Mouse (Mus musculus): ENCODE results near the gene Pcsk5. TPM values are rescaled to one million over a fixed set of nuclear protein-coding genes. Genes with fewer than 3 reads are reported as not detected.

Pcsk5 gene
- total and polyA plus RNA-seq, 3 experiments = not detected

DNA sequence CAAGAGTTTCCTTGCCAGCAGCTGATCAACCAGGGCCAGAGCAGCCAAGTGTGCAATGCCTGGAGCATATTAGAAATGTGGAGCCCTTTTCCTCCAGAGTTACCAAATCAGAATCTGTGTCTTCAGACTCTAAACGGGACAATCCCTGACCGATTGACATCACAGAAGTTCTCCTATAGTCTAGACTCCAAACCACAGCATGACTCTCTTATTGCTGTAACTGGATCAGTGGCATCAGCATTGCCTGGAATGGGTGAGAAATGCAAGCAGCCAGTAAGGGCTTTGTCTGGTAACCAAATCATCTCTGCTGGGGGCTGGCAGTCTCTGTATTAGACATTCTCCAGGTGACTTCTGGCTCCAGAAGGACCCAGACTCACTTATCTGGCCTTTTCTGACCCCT is 37.0 kb upstream of the Pcsk5 start:
- Histone ChIP-seq H3K36me3 (replicated peaks in 1 of 2; ENCODE audit: control insufficient read depth in 1 of 2, insufficient read depth in 1 of 2, low read length in 1 of 2) (no peaks in the 10 kb centered on the region), H3K9ac (ENCODE audit: insufficient read depth, low read depth) (no peak overlapping the region), H3K4me1 (ENCODE audit: control insufficient read depth in 1 of 2, insufficient read depth in 2 of 2) (no peaks in the 10 kb centered on the region), H3K4me3 (replicated peaks in 1 of 3; ENCODE audit: low read depth in 2 of 3, low read length in 2 of 3, poor library complexity in 1 of 3) (no peak overlapping the region), H3K27ac (ENCODE audit: insufficient read depth, low read depth) (no peak overlapping the region), H3K9me3 (replicated peaks; ENCODE audit: low read length) (no peaks in the 10 kb centered on the region), H3K27me3 (replicated peaks) (no peaks in the 10 kb centered on the region), H3K4me2 (ENCODE audit: insufficient read depth, low read depth, poor library complexity, severe bottlenecking) (no peak overlapping the region), H3K79me2 (replicated peaks; ENCODE audit: control insufficient read depth, extremely low read depth, insufficient read depth, poor library complexity, severe bottlenecking) (no peaks in the 10 kb centered on the region)
- in situ Hi-C loops (cut with MboI; ENCODE audit: low pct_ligation_motif_present, low pct_unique_long_range_greater_than_20kb, low sequenced_read_pairs) = loop anchor here (25.0 kb wide), 1 partner anchor 663 kb away; no protein-coding TSS in a partner anchor
- dilution Hi-C loops (cut with MboI; ENCODE audit: extremely low pct_ligation_motif_present, extremely low pct_unique_long_range_greater_than_20kb, low sequenced_read_pairs) = no loop called here
- DNase-seq (ENCODE audit: extremely low read depth) = no peak
- TF ChIP-seq POLR2A (IDR thresholded peaks at IDR 0.05; ENCODE audit: low read depth, low read length) = no peak

DNA sequence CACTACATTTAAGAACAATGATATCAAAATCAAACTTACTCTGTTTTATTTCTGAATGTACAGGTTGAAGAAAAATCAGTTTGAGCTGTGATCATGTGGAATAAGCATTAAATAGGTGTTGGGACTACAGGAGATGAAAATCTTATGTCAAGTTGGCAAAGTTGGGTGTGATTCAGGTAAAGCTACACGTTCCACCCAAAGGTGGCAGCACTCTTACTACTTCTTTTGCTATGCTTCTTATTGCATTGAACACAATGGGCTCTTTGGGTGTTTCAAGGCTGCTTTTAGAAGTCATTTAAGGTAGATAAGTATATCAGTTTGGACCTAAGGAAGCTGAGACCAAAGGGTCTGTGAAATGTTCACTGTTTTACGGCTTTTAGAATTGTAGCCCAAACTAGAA is 36.3 kb upstream of the Pcsk5 start:
- dilution Hi-C loops (cut with MboI; ENCODE audit: extremely low pct_ligation_motif_present, extremely low pct_unique_long_range_greater_than_20kb, low sequenced_read_pairs) = no loop called here
- TF ChIP-seq RAD21 (IDR thresholded peaks at IDR 0.05; ENCODE audit: low read depth, low read length) (peak; percentile 38), MYC (IDR thresholded peaks at IDR 0.05; ENCODE audit: low read depth, low read length) (no peak), JUN (IDR thresholded peaks at IDR 0.05; ENCODE audit: insufficient read depth, low read depth, low read length) (no peak), MAX (IDR thresholded peaks at IDR 0.05; ENCODE audit: low read length) (no peak), HCFC1 (IDR thresholded peaks at IDR 0.05; ENCODE audit: low read depth, low read length) (no peak), SMC3 (IDR thresholded peaks at IDR 0.05; ENCODE audit: low read depth, low read length) (peak; percentile 35), EP300 (IDR thresholded peaks at IDR 0.05; ENCODE audit: low read length) (no peak), CTCF (conservative IDR thresholded peaks at IDR 0.05 in 1 of 2, IDR thresholded peaks at IDR 0.05 in 1 of 2; ENCODE audit: low read depth in 2 of 2, low read length in 2 of 2) (peak in 1 of 2 experiments; percentile 53; a peak in 2 of 4 replicates)

DNA sequence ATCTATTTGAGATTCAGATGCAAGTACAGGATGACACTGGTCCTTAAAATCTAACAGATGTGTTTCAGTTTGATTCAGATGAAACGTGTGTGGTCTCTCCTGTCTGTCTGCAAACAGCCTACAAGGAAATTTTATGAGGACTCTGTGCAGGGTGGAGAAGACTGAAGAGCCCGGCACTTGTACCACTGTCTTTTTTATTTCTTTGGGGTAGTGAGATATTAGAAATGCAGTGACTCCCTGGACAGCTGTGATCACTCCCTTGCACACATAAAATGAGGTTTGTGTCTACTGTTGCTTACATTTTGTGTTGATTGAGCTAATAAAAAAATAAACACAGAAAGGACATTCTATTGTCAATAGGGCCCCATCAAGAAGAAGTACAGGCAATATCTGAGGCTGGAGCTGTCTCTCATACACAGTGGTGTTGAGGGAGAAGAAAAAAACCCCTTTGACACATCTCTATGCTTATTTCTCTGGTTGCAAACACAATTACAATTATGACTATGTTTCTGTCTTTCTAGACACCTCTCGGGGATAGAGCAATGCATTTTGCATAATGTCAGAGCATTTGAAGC is 29.0 kb upstream of the Pcsk5 start:
- dilution Hi-C loops (cut with MboI; ENCODE audit: extremely low pct_ligation_motif_present, extremely low pct_unique_long_range_greater_than_20kb, low sequenced_read_pairs) = no loop called here
- Histone ChIP-seq H3K4me3 (replicated peaks in 1 of 3; ENCODE audit: low read depth in 2 of 3, low read length in 2 of 3, poor library complexity in 1 of 3) (no peak overlapping the region), H3K27me3 (replicated peaks) (no peaks in the 10 kb centered on the region)

More for the DNA sequence above, 36.3 kb upstream of the Pcsk5 start:
- H3K9me3 ChIP-seq (replicated peaks; ENCODE audit: low read length) = no peaks in the 10 kb centered on the region
- DNase-seq (ENCODE audit: extremely low read depth) = peak; percentile 14
- no peak overlapping the region for H3K9ac ChIP-seq (ENCODE audit: insufficient read depth, low read depth)
- no peak overlapping the region for H3K4me3 ChIP-seq (replicated peaks in 1 of 3; ENCODE audit: low read depth in 2 of 3, low read length in 2 of 3, poor library complexity in 1 of 3)
- in situ Hi-C loops (cut with MboI; ENCODE audit: low pct_ligation_motif_present, low pct_unique_long_range_greater_than_20kb, low sequenced_read_pairs) = loop anchor here (25.0 kb wide), 1 partner anchor 664 kb away; no protein-coding TSS in a partner anchor
- H3K4me1 ChIP-seq (ENCODE audit: control insufficient read depth in 1 of 2, insufficient read depth in 2 of 2) = no peaks in the 10 kb centered on the region
- H3K27ac ChIP-seq (ENCODE audit: insufficient read depth, low read depth) = no peak overlapping the region
- H3K36me3 ChIP-seq (replicated peaks in 1 of 2; ENCODE audit: control insufficient read depth in 1 of 2, insufficient read depth in 1 of 2, low read length in 1 of 2) = no peaks in the 10 kb centered on the region
- H3K4me2 ChIP-seq (ENCODE audit: insufficient read depth, low read depth, poor library complexity, severe bottlenecking) = no peak overlapping the region
- H3K27me3 ChIP-seq (replicated peaks) = no peaks in the 10 kb centered on the region
- H3K79me2 ChIP-seq (replicated peaks; ENCODE audit: control insufficient read depth, extremely low read depth, insufficient read depth, poor library complexity, severe bottlenecking) = no peaks in the 10 kb centered on the region

More for the DNA sequence above, 29.0 kb upstream of the Pcsk5 start:
- H3K4me2 ChIP-seq (ENCODE audit: insufficient read depth, low read depth, poor library complexity, severe bottlenecking) = no peak overlapping the region
- no peak for TF ChIP-seq KAT2A (IDR thresholded peaks at IDR 0.05; ENCODE audit: insufficient replicate concordance, low read length)
- TF ChIP-seq GABPA (IDR thresholded peaks at IDR 0.05; ENCODE audit: insufficient replicate concordance, low read depth, low read length) = no peak
- TF ChIP-seq E2F4 (IDR thresholded peaks at IDR 0.05; ENCODE audit: insufficient replicate concordance, low read depth, low read length) = no peak
- TF ChIP-seq RCOR1 (conservative IDR thresholded peaks at IDR 0.05; ENCODE audit: low read depth, low read length) = no peak
- TF ChIP-seq CHD2 (IDR thresholded peaks at IDR 0.05; ENCODE audit: low read length) = no peak
- no peak for TF ChIP-seq ETS1 (conservative IDR thresholded peaks at IDR 0.05; ENCODE audit: low read depth, low read length)
- TF ChIP-seq POLR2A (IDR thresholded peaks at IDR 0.05; ENCODE audit: low read depth, low read length) = no peak
- no peak for TF ChIP-seq TCF12 (IDR thresholded peaks at IDR 0.05; ENCODE audit: low read depth, low read length)
- TF ChIP-seq HCFC1 (IDR thresholded peaks at IDR 0.05; ENCODE audit: low read depth, low read length) = no peak
- TF ChIP-seq MAFK (IDR thresholded peaks at IDR 0.05; ENCODE audit: insufficient replicate concordance, low read length) = no peak
- no peak for TF ChIP-seq POLR2AphosphoS2 (IDR thresholded peaks at IDR 0.05; ENCODE audit: low read depth, low read length)
- TF ChIP-seq MAX (IDR thresholded peaks at IDR 0.05; ENCODE audit: low read length) = no peak
- TF ChIP-seq ELF1 (IDR thresholded peaks at IDR 0.05; ENCODE audit: low read depth, low read length) = no peak
- no peak for TF ChIP-seq EP300 (IDR thresholded peaks at IDR 0.05; ENCODE audit: low read length)
- no peak for TF ChIP-seq ZKSCAN1 (IDR thresholded peaks at IDR 0.05; ENCODE audit: borderline replicate concordance, low read depth, low read length)
- TF ChIP-seq BHLHE40 (IDR thresholded peaks at IDR 0.05; ENCODE audit: low read depth, low read length) = no peak
- TF ChIP-seq CHD1 (IDR thresholded peaks at IDR 0.05; ENCODE audit: low read depth, low read length) = no peak
- TF ChIP-seq TBP (conservative IDR thresholded peaks at IDR 0.05; ENCODE audit: low read depth, low read length) = no peak
- TF ChIP-seq MEF2A (IDR thresholded peaks at IDR 0.05; ENCODE audit: borderline replicate concordance, low read depth, low read length) = no peak
- peak; percentile 12 for DNase-seq (ENCODE audit: extremely low read depth)
- no peak overlapping the region for H3K9ac ChIP-seq (ENCODE audit: insufficient read depth, low read depth)
- no peaks in the 10 kb centered on the region for H3K4me1 ChIP-seq (ENCODE audit: control insufficient read depth in 1 of 2, insufficient read depth in 2 of 2)
- in situ Hi-C loops (cut with MboI; ENCODE audit: low pct_ligation_motif_present, low pct_unique_long_range_greater_than_20kb, low sequenced_read_pairs) = loop anchor here (25.0 kb wide), 1 partner anchor 671 kb away; no protein-coding TSS in a partner anchor
- H3K79me2 ChIP-seq (replicated peaks; ENCODE audit: control insufficient read depth, extremely low read depth, insufficient read depth, poor library complexity, severe bottlenecking) = no peaks in the 10 kb centered on the region
- no peaks in the 10 kb centered on the region for H3K36me3 ChIP-seq (replicated peaks in 1 of 2; ENCODE audit: control insufficient read depth in 1 of 2, insufficient read depth in 1 of 2, low read length in 1 of 2)
- no peaks in the 10 kb centered on the region for H3K9me3 ChIP-seq (replicated peaks; ENCODE audit: low read length)
- H3K27ac ChIP-seq (ENCODE audit: insufficient read depth, low read depth) = no peak overlapping the region
